Mouse (Mus musculus): Measurements from ENCODE around the gene H2afb1. TPM values are rescaled to one million over a fixed set of nuclear protein-coding genes. Genes with fewer than 3 reads are reported as not detected.
"Not testable (repeated sequence)": the region's sequence is repeated elsewhere in the genome, so short reads cannot be mapped to it uniquely, and the experiment has no call there.

The H2afb1 gene
- polyA plus RNA-seq (2012; rRNA removed), result not detected in 2 replicates

GRCm38 (mm10) chrX:117014457-117014856 lies at the start of gene H2afb1:
TSS of gene H2afb1 (plus strand) at chrX:117014757.
- not testable (repeated sequence) for H3K4me3 ChIP-seq (ENCODE audit: insufficient read depth, low read depth, low read length); DNase-seq; H3K27me3 ChIP-seq (replicated peaks; ENCODE audit: control insufficient read depth, insufficient read depth, low read length); H3K36me3 ChIP-seq (ENCODE audit: control insufficient read depth, insufficient read depth, low read length); H3K4me1 ChIP-seq (ENCODE audit: control insufficient read depth, insufficient read depth, low read length); H3K27ac ChIP-seq (ENCODE audit: insufficient read depth, low read depth, low read length)
- WGBS, result 85% methylated on average over 8 of the region's 8 CpGs

- H3K4me1 ChIP-seq (ENCODE audit: control insufficient read depth, insufficient read depth, low read length), result no peaks in the 10 kb centered on the region
- TF ChIP-seq CTCF (conservative IDR thresholded peaks at IDR 0.05; ENCODE audit: insufficient read depth, insufficient read length, low read depth, low read length) (no peak), POLR2A (IDR thresholded peaks at IDR 0.05; ENCODE audit: low read depth, low read length) (no peak)
- no peak overlapping the region for H3K4me3 ChIP-seq (ENCODE audit: insufficient read depth, low read depth, low read length)
- DNase-seq, result no peak
- H3K36me3 ChIP-seq (ENCODE audit: control insufficient read depth, insufficient read depth, low read length), result no peaks in the 10 kb centered on the region
- 66% methylated on average over 2 of the region's 2 CpGs for WGBS
- no peak overlapping the region for H3K27ac ChIP-seq (ENCODE audit: insufficient read depth, low read depth, low read length)
- no peaks in the 10 kb centered on the region for H3K27me3 ChIP-seq (replicated peaks; ENCODE audit: control insufficient read depth, insufficient read depth, low read length)
These were observed 21.5 kb downstream of the H2afb1 start for GRCm38 (mm10) chrX:117036085-117036484.
